Mouse (Mus musculus): ENCODE results near the gene Bcl3.

GRCm38 (mm10) chr7:19763829-19764477, 58.6 kb downstream of the Bcl3 start:
- TF ChIP-seq CTCF (conservative IDR thresholded peaks at IDR 0.05; ENCODE audit: low read length), result no peak
- no peak for TF ChIP-seq NANOG (IDR thresholded peaks at IDR 0.05; ENCODE audit: borderline replicate concordance, low read length)

Data from E14TG2a.4 (cell line).